Mouse (Mus musculus): ENCODE measurements at regions not wholly inside any gene's neighbourhood (a gene's known extent, or its start where the extent isn't known, plus 50 kb on each side); places are given as distances from the start of the nearest gene placed in this dataset.

GRCm38 (mm10) chr5:69802612-69803011 is 210.5 kb upstream of the Gnpda2 start:
- Histone ChIP-seq H3K4me3 (ENCODE audit: low read length) (no peak overlapping the region), H3K27ac (ENCODE audit: low read length) (no peak overlapping the region), H3K4me1 (ENCODE audit: control insufficient read depth, insufficient read depth, low read length) (0 out of 2 replicates have a peak, but pooled peaks cover 2% of the 10 kb centered on the region), H3K4me2 (ENCODE audit: low read depth, low read length) (no peak overlapping the region), H3K9ac (ENCODE audit: low read length) (no peak overlapping the region), H3K36me3 (ENCODE audit: control insufficient read depth, insufficient read depth) (no peaks in the 10 kb centered on the region), H3K9me3 (replicated peaks; ENCODE audit: control insufficient read depth, low read length) (no peaks in the 10 kb centered on the region), H3K27me3 (ENCODE audit: control insufficient read depth, insufficient read depth, low read length) (no peaks in the 10 kb centered on the region)
- 80% methylated on average over 4 of the region's 4 CpGs for WGBS
- ATAC-seq (replicated peaks; ENCODE audit: extremely low read depth, insufficient read depth, low FRiP score) = no peak

GRCm38 (mm10) chr5:69802101-69802500 is 210.0 kb upstream of the Gnpda2 start:
- no peak overlapping the region for H3K9ac ChIP-seq (ENCODE audit: low read length)
- H3K27ac ChIP-seq (ENCODE audit: low read length) = no peak overlapping the region
- ATAC-seq (replicated peaks; ENCODE audit: extremely low read depth, insufficient read depth, low FRiP score) = no peak
- 46% methylated on average over 3 of the region's 3 CpGs for WGBS
- no peaks in the 10 kb centered on the region for H3K27me3 ChIP-seq (ENCODE audit: control insufficient read depth, insufficient read depth, low read length)
- no peaks in the 10 kb centered on the region for H3K9me3 ChIP-seq (replicated peaks; ENCODE audit: control insufficient read depth, low read length)
- H3K4me1 ChIP-seq (ENCODE audit: control insufficient read depth, insufficient read depth, low read length) = 0 out of 2 replicates have a peak, but pooled peaks cover 2% of the 10 kb centered on the region
- no peak overlapping the region for H3K4me2 ChIP-seq (ENCODE audit: low read depth, low read length)
- H3K4me3 ChIP-seq (ENCODE audit: low read length) = no peak overlapping the region
- no peaks in the 10 kb centered on the region for H3K36me3 ChIP-seq (ENCODE audit: control insufficient read depth, insufficient read depth)

- Histone ChIP-seq H3K9me3 (replicated peaks; ENCODE audit: control insufficient read depth, low read length) (no peaks in the 10 kb centered on the region), H3K4me3 (ENCODE audit: low read length) (no peak overlapping the region), H3K4me1 (ENCODE audit: control insufficient read depth, insufficient read depth, low read length) (0 out of 2 replicates have a peak, but pooled peaks cover 4% of the 10 kb centered on the region), H3K4me2 (ENCODE audit: low read depth, low read length) (no peak overlapping the region), H3K27ac (ENCODE audit: low read length) (no peak overlapping the region), H3K36me3 (ENCODE audit: control insufficient read depth, insufficient read depth) (no peaks in the 10 kb centered on the region), H3K27me3 (ENCODE audit: control insufficient read depth, insufficient read depth, low read length) (no peaks in the 10 kb centered on the region), H3K9ac (ENCODE audit: low read length) (no peak overlapping the region)
- 40% methylated on average over 3 of the region's 3 CpGs for WGBS
- ATAC-seq (replicated peaks; ENCODE audit: extremely low read depth, insufficient read depth, low FRiP score) = no peak
These were observed 203.2 kb upstream of the Gnpda2 start for GRCm38 (mm10) chr5:69795316-69795715.

DNA sequence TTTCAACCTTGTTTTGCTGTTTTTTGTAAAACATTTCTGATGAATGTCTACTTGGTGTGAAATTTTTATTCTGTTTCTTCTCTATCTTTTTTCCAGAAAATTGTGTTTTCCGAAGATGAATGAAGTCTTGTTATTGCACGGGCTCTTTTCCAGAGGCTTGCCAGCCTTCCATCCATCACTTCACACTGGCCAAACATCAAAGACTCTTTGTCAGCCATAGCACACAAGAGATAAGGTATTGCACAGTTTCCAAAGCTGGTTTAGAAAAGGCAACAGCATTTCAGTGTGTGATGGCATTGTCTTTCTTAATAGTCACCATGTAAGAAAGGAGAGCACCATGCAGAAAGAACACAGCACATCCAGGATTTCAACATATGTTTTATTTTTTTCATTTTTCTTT is 202.5 kb upstream of the Gnpda2 start:
- no peak overlapping the region for H3K4me2 ChIP-seq (ENCODE audit: low read depth, low read length)
- H3K27ac ChIP-seq (ENCODE audit: low read length) = no peak overlapping the region
- no peak overlapping the region for H3K4me3 ChIP-seq (ENCODE audit: low read length)
- H3K9me3 ChIP-seq (replicated peaks; ENCODE audit: control insufficient read depth, low read length) = no peaks in the 10 kb centered on the region
- ATAC-seq (replicated peaks; ENCODE audit: extremely low read depth, insufficient read depth, low FRiP score) = no peak
- H3K9ac ChIP-seq (ENCODE audit: low read length) = no peak overlapping the region
- no peaks in the 10 kb centered on the region for H3K27me3 ChIP-seq (ENCODE audit: control insufficient read depth, insufficient read depth, low read length)
- H3K36me3 ChIP-seq (ENCODE audit: control insufficient read depth, insufficient read depth) = no peaks in the 10 kb centered on the region
- 0 out of 2 replicates have a peak, but pooled peaks cover 4% of the 10 kb centered on the region for H3K4me1 ChIP-seq (ENCODE audit: control insufficient read depth, insufficient read depth, low read length)
- 29% methylated on average over 2 of the region's 2 CpGs for WGBS

DNA sequence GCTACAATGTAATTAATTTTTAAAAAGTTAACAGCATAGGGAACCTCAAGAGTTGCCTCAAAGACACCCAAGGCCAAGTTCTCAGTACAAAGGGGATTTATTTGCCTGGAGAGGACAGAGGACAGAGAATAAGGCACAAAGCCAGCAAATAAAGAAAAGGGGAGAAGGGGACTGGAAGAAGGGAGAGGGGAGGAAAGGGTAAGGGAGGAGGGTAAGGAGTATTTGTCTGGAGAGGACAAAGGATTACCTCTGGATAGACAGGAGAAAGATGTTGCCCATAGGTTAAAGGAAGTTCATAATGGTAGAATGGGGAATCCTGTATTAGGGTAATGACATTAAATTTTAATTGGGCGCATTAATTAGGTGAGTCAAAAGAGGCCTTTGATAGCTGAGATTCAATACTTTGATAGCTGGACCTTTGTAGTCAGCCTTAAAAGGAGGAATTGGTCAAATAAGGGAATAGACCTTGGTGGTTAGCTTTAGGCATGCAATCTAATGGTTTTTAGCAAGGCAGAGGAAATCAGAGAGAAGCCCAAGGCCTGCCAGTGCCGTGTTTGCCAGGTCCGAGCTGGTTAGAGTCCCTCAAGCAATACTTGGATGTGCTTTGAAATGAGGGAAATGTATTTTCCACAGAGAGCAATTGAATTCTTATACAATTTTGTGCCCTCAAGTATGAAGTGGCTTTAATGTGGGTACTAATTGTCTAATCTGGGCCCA is 164.8 kb upstream of the Gnpda2 start:
- no peaks in the 10 kb centered on the region for H3K9me3 ChIP-seq (replicated peaks; ENCODE audit: control insufficient read depth, low read length)
- no peak overlapping the region for H3K27ac ChIP-seq (ENCODE audit: low read length)
- H3K27me3 ChIP-seq (ENCODE audit: control insufficient read depth, insufficient read depth, low read length) = no peaks in the 10 kb centered on the region
- no peak overlapping the region for H3K4me2 ChIP-seq (ENCODE audit: low read depth, low read length)
- no peak overlapping the region for H3K9ac ChIP-seq (ENCODE audit: low read length)
- 85% methylated on average over 3 of the region's 3 CpGs for WGBS
- H3K36me3 ChIP-seq (ENCODE audit: control insufficient read depth, insufficient read depth) = no peaks in the 10 kb centered on the region
- H3K4me3 ChIP-seq (ENCODE audit: low read length) = no peak overlapping the region
- no peaks in the 10 kb centered on the region for H3K4me1 ChIP-seq (ENCODE audit: control insufficient read depth, insufficient read depth, low read length)
- no peak for ATAC-seq (replicated peaks; ENCODE audit: extremely low read depth, insufficient read depth, low FRiP score)

DNA sequence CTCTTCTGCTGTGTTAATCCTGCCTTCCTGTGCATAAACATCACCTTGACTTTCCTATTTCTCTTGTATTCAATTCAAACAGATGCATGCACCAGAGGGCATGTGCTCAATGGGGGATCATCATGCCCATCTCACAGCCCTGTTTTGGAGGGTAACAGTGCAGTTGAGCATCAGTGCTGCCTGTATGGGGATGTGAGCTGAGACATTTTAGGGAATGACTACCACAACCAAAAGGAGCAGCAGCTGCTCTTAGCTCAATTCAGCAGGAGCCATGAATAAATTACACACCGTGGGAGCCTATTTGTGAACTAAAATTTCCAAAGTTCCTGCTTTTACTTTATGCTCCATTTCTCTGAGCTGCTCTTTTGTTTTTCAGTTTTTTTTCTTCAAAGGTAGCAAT is 164.2 kb upstream of the Gnpda2 start:
- Histone ChIP-seq H3K27ac (ENCODE audit: low read length) (no peak overlapping the region), H3K4me1 (ENCODE audit: control insufficient read depth, insufficient read depth, low read length) (no peaks in the 10 kb centered on the region), H3K4me2 (ENCODE audit: low read depth, low read length) (no peak overlapping the region), H3K27me3 (ENCODE audit: control insufficient read depth, insufficient read depth, low read length) (no peaks in the 10 kb centered on the region), H3K4me3 (ENCODE audit: low read length) (no peak overlapping the region), H3K9ac (ENCODE audit: low read length) (no peak overlapping the region), H3K9me3 (replicated peaks; ENCODE audit: control insufficient read depth, low read length) (no peaks in the 10 kb centered on the region), H3K36me3 (ENCODE audit: control insufficient read depth, insufficient read depth) (no peaks in the 10 kb centered on the region)
- 68% methylated on average over 1 of the region's 1 CpGs for WGBS
- no peak for ATAC-seq (replicated peaks; ENCODE audit: extremely low read depth, insufficient read depth, low FRiP score)

DNA sequence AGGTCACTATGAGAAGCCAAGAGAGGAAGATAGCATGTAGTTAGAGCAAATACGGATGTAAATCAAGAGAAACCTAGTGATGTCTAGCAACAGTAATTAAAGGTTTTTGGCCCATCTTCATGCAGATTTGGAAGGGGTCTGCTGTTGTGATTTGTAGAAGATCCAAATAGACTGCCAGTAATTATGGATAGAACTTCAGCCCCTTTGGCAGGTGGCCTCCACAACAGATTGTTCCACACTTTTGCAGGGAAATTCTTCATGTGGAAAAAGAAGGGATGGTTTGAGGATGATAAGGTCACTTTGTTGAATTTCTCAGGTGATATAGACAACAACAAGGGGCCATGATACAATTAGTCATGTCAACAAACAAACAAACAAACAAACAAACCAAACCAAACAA is 148.4 kb upstream of the Gnpda2 start:
- Histone ChIP-seq H3K4me2 (ENCODE audit: low read depth, low read length) (no peak overlapping the region), H3K4me1 (ENCODE audit: control insufficient read depth, insufficient read depth, low read length) (no peaks in the 10 kb centered on the region), H3K27me3 (ENCODE audit: control insufficient read depth, insufficient read depth, low read length) (no peaks in the 10 kb centered on the region), H3K27ac (ENCODE audit: low read length) (no peak overlapping the region), H3K4me3 (ENCODE audit: low read length) (no peak overlapping the region), H3K9me3 (replicated peaks; ENCODE audit: control insufficient read depth, low read length) (no peaks in the 10 kb centered on the region), H3K36me3 (ENCODE audit: control insufficient read depth, insufficient read depth) (no peaks in the 10 kb centered on the region), H3K9ac (ENCODE audit: low read length) (no peak overlapping the region)
- no peak for ATAC-seq (replicated peaks; ENCODE audit: extremely low read depth, insufficient read depth, low FRiP score)
- 80% methylated on average over 1 of the region's 1 CpGs for WGBS

GRCm38 (mm10) chr5:69721351-69722006 is 129.3 kb upstream of the Gnpda2 start:
- Histone ChIP-seq H3K4me1 (ENCODE audit: control insufficient read depth, insufficient read depth, low read length) (peaks cover 2% of the 10 kb centered on the region; the same call in 1 of the 2 replicates), H3K4me3 (ENCODE audit: low read length) (no peak overlapping the region), H3K4me2 (ENCODE audit: low read depth, low read length) (0 out of 2 replicates have a peak overlapping the region, but pooled peaks have one; percentile 16), H3K27me3 (ENCODE audit: control insufficient read depth, insufficient read depth, low read length) (no peaks in the 10 kb centered on the region), H3K9ac (ENCODE audit: low read length) (no peak overlapping the region), H3K9me3 (replicated peaks; ENCODE audit: control insufficient read depth, low read length) (no peaks in the 10 kb centered on the region), H3K36me3 (ENCODE audit: control insufficient read depth, insufficient read depth) (no peaks in the 10 kb centered on the region), H3K27ac (ENCODE audit: low read length) (peak overlapping the region; percentile 28)
- peak; percentile 83 for ATAC-seq (replicated peaks; ENCODE audit: extremely low read depth, insufficient read depth, low FRiP score)
- 38% methylated on average over 5 of the region's 5 CpGs for WGBS

DNA sequence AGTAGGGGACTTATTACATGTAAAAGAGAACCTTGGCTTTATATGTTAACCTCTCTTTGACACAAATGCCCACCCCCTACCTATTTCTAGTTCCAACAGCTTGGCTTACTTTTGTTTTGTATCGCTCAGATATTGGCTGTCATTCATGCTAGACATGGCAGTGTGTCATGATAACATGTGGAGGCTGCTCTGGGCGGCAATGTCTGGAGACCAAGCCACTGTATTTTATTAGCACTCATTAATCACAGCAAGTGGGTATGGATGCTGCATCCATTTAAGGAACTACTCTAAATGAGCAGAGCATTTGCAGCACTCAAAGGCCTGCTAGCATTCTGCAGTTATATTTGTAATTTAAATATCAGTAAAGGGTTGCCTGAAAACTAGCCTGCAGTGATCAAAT is 123.9 kb upstream of the Gnpda2 start:
- peaks cover 4% of the 10 kb centered on the region for H3K4me1 ChIP-seq (ENCODE audit: control insufficient read depth, insufficient read depth, low read length)
- WGBS = 49% methylated on average over 2 of the region's 2 CpGs
- no peak overlapping the region for H3K4me3 ChIP-seq (ENCODE audit: low read length)
- no peaks in the 10 kb centered on the region for H3K9me3 ChIP-seq (replicated peaks; ENCODE audit: control insufficient read depth, low read length)
- no peaks in the 10 kb centered on the region for H3K27me3 ChIP-seq (ENCODE audit: control insufficient read depth, insufficient read depth, low read length)
- no peak overlapping the region for H3K4me2 ChIP-seq (ENCODE audit: low read depth, low read length)
- no peaks in the 10 kb centered on the region for H3K36me3 ChIP-seq (ENCODE audit: control insufficient read depth, insufficient read depth)
- H3K27ac ChIP-seq (ENCODE audit: low read length) = no peak overlapping the region
- no peak for ATAC-seq (replicated peaks; ENCODE audit: extremely low read depth, insufficient read depth, low FRiP score)
- H3K9ac ChIP-seq (ENCODE audit: low read length) = no peak overlapping the region
